Mouse (Mus musculus): ENCODE results near the gene Bbs9.

The Bbs9 gene

DNA sequence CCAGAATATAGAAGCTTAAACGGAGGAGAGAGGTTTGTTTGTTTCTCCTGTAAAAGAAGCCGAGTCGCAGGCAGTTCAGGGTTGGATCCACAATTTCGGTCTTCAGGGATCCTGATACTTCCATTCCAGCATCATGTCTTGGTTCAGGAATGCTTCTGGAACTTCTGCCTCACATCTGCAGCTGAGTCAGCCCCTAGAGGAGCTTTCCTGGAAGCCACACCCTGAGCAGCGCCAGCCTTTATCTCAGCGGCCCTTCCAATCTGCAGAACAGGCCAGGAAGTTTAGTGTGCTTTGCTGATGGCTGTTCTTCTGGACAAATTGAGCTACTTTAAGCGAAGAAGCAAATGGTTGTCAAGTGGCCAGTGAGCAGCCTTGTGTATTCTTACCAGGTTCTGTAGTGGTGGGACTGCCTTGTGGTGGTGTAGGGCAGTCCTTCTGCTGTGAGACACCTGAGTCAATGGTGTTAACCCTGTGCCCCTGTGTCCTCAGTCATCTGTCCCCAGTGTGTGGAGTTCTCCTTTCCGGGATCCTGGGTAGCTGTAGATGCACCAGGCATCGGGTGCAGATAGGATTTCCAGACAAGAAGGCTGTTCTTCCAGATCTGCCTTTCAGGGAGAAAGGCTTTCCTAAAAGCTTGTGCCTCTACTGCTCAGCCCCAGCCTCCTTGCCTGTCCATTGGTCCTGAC is 157.4 kb downstream of the Bbs9 start:
- no peak for DNase-seq (ENCODE audit: low read depth, low spot score)

- no peak for DNase-seq (ENCODE audit: low read depth, low spot score)
Measured at GRCm38 (mm10) chr9:22638502-22638901, 163.0 kb downstream of the Bbs9 start.

GRCm38 (mm10) chr9:22640683-22641431 is 165.3 kb downstream of the Bbs9 start:
- no peak for DNase-seq (ENCODE audit: low read depth, low spot score)

DNA sequence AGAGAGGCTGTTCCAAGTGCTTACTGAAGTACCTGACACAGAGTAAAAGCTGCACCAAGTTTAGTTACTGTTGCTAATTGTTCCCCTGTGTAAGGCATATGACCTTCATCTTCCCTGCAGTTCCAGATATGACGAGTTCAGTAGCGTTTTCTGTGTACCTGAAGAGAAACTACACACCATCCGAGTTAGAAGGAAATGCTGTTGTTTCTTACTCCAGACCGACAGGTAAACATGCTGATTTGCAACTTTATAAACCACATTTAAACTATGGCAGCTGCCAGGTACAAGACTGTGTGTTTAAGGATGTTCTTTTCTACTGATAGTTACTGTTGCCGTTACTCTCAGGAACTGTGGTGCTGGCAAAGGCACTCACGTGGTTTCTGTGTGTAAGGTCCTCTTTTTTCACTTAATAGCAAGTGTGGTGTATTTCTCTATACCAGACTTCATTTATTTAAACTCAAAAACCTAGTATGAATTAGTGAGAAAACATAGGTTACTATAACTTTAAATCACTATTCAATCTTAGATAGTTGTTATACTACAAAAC is 170.4 kb downstream of the Bbs9 start:
- DNase-seq (ENCODE audit: low read depth, low spot score), result no peak

DNA sequence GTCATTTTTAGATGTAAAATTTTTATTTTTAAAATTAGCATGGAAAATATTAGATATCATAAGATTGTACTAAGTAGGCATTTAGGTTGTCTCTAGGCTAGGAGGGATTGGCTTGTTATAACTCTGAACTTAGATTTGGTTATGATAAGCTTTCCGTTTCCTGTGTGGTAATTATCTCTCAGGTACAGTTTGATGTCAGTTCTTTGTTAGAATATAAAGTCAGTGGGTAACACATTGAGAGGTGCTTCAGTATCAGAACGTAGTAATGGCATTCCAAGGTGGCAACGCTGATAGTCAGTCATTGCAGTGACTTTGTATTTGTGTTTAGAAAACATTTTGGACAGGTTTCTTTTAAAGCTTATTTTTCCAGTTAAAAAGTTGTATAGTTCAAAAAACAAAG is 170.9 kb downstream of the Bbs9 start:
- no peak for DNase-seq (ENCODE audit: low read depth, low spot score)

DNA sequence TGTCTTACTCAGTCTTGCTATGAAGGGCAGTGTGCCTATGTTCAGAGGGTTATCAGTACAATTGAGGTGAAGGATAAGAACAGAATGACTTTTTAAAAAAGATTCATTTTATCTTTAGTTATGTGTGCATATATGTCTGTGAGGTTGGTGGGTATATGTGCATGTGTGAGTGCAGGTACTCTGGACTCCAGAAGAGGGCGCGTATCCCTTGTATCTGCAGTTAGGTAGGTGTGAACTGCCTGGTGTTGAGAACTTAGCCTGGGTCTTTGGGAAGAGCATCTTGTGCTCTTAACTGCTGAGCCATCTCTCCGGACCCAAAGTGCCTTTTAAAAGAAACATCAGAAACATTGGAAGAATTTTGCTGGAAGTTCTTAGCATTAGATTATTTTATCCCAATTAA is 172.6 kb downstream of the Bbs9 start:
- DNase-seq (ENCODE audit: low read depth, low spot score), result no peak

GRCm38 (mm10) chr9:22649606-22650005 is 174.1 kb downstream of the Bbs9 start:
- no peak for DNase-seq (ENCODE audit: low read depth, low spot score)

GRCm38 (mm10) chr9:22650781-22651180 is 175.3 kb downstream of the Bbs9 start:
- no peak for DNase-seq (ENCODE audit: low read depth, low spot score)

DNA sequence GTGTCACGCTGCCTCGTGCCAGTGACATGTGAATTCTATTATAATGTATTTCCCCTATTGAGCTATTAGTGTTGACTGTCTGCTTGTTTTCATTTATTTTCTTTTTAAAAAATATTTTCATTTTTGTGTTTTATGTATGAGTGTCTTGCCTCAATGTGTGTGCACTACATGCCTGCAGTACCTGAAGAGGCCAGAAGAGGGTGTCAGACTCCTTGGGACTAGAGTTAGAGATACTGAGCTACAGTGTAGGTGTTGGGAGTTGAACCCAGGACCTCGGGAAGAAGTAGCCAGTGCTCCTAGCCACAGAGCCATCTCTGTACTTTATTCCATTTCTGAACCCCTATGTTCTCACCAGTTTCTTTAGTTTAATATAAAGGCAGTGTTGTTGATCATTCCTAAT is 176.1 kb downstream of the Bbs9 start:
- DNase-seq (ENCODE audit: low read depth, low spot score), result no peak

DNA sequence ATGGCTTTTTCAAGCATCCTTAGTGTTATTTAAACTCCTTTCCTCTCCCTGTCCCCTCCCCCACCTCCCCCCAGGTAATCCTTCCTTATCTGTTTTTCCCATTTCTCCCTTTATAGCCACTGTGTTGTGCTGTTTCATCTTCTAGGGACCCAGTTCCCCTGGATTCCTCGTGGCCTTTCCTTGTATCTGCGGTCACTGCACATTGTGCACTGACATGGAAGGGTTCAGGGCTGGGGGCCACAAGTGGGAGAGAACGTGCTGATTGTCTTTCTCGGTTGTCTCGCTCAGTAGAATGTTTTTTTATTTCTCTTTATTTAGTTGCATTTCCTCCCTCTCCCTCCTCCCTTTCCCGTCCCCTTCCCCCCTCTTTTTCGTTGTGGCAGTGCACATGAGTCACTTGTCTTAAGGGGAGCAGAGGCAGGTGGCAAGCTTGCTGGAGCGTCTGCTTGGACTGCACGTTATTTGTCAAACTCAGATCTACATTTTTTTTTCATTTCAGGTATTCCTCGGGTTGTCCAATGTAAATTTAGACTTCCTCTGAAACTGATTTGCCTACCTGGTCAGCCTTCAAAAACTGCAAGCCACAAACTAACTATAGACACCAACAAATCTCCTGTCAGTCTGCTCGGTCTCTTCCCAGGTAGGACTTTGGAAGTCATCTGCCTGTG is 179.3 kb downstream of the Bbs9 start:
- no peak for DNase-seq (ENCODE audit: low read depth, low spot score)

- no peak for DNase-seq (ENCODE audit: low read depth, low spot score)
Measured at GRCm38 (mm10) chr9:22657216-22657615, 181.7 kb downstream of the Bbs9 start.

DNA sequence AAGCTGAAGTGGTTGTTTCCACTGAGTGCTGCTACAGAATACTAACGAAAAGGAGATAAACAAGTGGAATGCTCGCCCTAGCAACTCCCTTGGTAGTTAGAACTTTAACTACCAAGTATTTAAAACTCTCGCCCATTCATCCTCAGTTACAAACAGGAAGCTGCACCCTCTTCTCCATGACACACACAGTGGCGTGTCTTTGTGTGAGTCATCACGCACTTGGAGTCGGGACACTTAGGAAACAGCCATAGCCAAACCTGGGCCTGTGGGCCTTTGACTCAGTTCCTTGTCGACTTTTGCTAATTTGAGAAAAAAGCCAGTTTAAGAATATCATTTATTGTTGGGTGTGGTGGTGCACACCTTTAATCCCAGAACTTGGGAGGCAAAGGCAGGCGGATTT is 189.6 kb downstream of the Bbs9 start:
- no peak for DNase-seq (ENCODE audit: low read depth, low spot score)

- no peak for DNase-seq (ENCODE audit: low read depth, low spot score)
Measured at GRCm38 (mm10) chr9:22672937-22673336, 197.4 kb downstream of the Bbs9 start.

GRCm38 (mm10) chr9:22677132-22677829 is 201.8 kb downstream of the Bbs9 start:
- no peak for DNase-seq (ENCODE audit: low read depth, low spot score)

DNA sequence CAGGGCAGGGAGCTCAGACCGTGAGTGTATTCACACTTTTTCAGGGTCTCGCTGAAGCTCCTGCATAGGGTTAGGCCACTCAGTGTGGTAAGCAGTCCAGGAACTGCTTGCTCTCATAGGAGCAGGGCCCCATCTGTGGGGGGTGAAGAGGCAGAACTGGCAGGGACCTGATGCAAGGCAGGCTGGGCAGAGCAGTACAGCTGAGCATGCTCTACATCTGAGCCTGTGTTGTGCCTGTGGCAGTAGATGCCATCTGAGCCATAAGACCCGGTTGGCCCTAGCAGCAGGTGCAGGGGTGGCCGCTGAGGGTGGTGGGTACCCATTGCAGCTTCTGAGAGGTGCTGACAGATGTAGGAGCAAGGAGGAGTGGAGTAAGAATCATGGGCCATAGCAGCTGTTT is 202.5 kb downstream of the Bbs9 start:
- no peak for DNase-seq (ENCODE audit: low read depth, low spot score)

DNA sequence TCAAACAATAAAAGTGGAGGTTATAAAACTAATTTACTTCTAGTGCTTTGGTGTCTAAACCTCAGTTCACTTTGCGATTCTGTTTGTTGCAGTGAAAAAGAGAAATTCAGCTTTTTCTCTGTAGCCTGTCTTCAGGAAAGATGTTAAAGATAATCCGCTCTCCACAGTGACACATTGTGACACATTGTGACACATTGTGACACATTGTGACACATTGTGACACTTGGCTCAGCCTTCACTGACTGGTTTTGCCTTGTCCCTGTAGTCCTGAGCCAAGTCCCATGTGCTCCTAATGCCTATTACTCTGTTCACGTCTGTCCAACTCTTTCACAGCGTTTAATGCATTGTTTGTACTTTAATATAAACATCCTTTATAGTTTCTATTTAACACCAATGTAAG is 203.0 kb downstream of the Bbs9 start:
- no peak for DNase-seq (ENCODE audit: low read depth, low spot score)

GRCm38 (mm10) chr9:22679485-22679884 is 204.0 kb downstream of the Bbs9 start:
- DNase-seq (ENCODE audit: low read depth, low spot score), result no peak

DNA sequence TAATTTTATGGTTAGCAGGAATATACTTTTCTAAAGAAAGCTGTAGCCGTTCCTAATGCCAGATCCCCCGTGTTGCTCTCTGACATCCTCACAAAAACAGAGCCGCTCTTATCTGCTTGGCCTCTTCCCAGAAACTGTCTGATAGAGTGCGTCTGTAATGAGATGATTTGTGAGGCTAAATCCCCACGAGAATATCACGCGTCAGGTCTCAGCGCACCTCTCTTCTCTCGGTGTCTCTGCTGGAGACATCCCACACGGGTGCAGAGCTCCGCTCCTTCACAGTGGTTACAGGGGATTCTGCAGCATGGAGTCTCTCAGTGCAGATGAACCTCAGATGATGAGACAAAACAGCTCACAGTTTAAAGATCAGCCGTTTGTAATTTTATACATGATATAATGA is 204.5 kb downstream of the Bbs9 start:
- no peak for DNase-seq (ENCODE audit: low read depth, low spot score)

DNA sequence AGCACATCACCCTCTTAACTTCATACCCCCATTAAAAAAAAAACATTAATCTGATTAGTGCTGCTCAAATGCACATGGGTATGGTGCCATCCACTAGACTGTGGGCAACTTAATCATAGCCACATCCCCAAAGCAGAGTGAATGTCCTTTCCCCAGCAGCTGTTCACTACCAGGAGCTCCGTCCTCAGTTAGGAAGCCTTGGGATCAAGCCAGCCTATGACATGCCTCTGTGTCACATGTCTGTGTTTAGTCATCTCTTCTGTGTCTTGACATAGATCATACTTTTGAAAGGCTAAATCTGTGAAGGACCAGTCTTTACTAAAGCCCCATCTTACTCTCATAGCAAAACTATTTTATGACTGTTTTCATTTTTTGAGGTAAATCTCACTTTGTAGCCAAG is 205.0 kb downstream of the Bbs9 start:
- DNase-seq (ENCODE audit: low read depth, low spot score), result no peak

- no peak for DNase-seq (ENCODE audit: low read depth, low spot score)
Measured at GRCm38 (mm10) chr9:22683786-22684185, 208.3 kb downstream of the Bbs9 start.

GRCm38 (mm10) chr9:22686765-22687472 is 211.4 kb downstream of the Bbs9 start:
- DNase-seq (ENCODE audit: low read depth, low spot score), result no peak

Measured in WW6 (cell line).